Mouse (Mus musculus): ENCODE results near the gene Taar4.

- TF ChIP-seq CTCF (IDR thresholded peaks at IDR 0.05; ENCODE audit: borderline replicate concordance, insufficient read depth, low read depth, low read length): no peak
- TF ChIP-seq POLR2A (IDR thresholded peaks at IDR 0.05; ENCODE audit: borderline replicate concordance, insufficient read depth, low read length): no peak
Observed at GRCm38 (mm10) chr10:23993381-23993780, 33.1 kb downstream of the Taar4 start, which contains the start of gene Taar7a.

Data from cerebellum, adult 2 months (tissue).